Comparison of ENCODE assay signal across 32 mouse cellular contexts in the genomic region with DNA sequence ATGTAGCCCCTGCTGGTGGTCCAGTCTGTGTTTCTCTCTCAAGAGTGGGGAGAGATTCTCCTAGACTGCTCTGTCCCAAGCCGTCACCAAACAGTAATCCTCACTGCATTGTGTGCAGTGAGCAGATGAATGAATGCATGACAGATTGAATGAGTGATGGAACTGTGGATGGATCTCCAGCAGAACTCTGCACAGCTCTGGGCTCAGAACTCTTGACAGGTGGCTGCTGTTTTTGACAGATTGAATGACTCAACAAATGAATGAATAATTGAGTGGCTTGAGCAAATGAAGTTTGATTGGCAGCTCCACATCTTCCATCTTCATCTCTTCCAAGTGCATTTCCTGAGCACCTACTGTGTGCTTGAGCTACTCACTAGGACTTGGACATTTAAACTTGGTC. TPM values are rescaled to one million over a fixed set of nuclear protein-coding genes. Genes with fewer than 3 reads are reported as not detected.
"Had no signal": no experiment of that assay in that cellular context is flagged by ENCODE, and none has a peak within 500 bp of the region (broad histone marks: within the 10 kb centered on the region; RNA-seq: fewer than 3 reads in every experiment).

No protein-coding gene starts in this region.

- H3K4me3 ChIP-seq: left cerebral cortex, adult 2 months; limb, embryonic 10.5 days; limb, embryonic 12.5 days; limb, embryonic 13.5 days; limb, embryonic 15.5 days; liver, embryonic 12.5 days; liver, embryonic 13.5 days; liver, embryonic 15.5 days; lung, embryonic 15.5 days; megakaryocyte, embryonic 14.5 days; midbrain, embryonic 10.5 days; myocyte; neural tube, embryonic 12.5 days; neural tube, embryonic 13.5 days had no signal

- DNase-seq: left cerebral cortex, postnatal 4 days; liver; liver, embryonic 13.5 days; liver, postnatal 0 days; lung, adult 18-20 months; lung, adult 2 months; lung, embryonic 14.5 days; lung, postnatal 10 days; lung, postnatal 14 days; lung, postnatal 36 days; lung, postnatal 4 days; midbrain, embryonic 14.5 days had no signal

- H3K36me3 ChIP-seq: limb, embryonic 10.5 days; liver, embryonic 12.5 days; liver, embryonic 13.5 days; liver, embryonic 15.5 days; lung, embryonic 15.5 days had no signal

- H3K27ac ChIP-seq: left cerebral cortex, adult 2 months; limb, embryonic 10.5 days; limb, embryonic 12.5 days; limb, embryonic 13.5 days; limb, embryonic 15.5 days; liver, embryonic 12.5 days; liver, embryonic 13.5 days; liver, embryonic 14.5 days; liver, embryonic 15.5 days; lung, embryonic 15.5 days; macrophage; midbrain, embryonic 10.5 days; neural tube, embryonic 12.5 days; neural tube, embryonic 13.5 days had no signal

- H3K4me2 ChIP-seq: limb, embryonic 12.5 days; limb, embryonic 13.5 days; limb, embryonic 15.5 days; liver, embryonic 11.5 days; liver, embryonic 12.5 days; liver, embryonic 13.5 days; liver, embryonic 15.5 days; lung, embryonic 14.5 days; lung, embryonic 15.5 days; midbrain, embryonic 11.5 days; neural tube, embryonic 12.5 days; neural tube, embryonic 13.5 days had no signal

- ATAC-seq: liver, embryonic 12.5 days; liver, postnatal 0 days; lung, postnatal 0 days; midbrain, embryonic 16.5 days had no signal

- H3K4me1 ChIP-seq: limb, embryonic 12.5 days; limb, embryonic 13.5 days; limb, embryonic 15.5 days; liver, embryonic 12.5 days; liver, embryonic 13.5 days; liver, embryonic 15.5 days; lung, embryonic 15.5 days; megakaryocyte, embryonic 14.5 days; neural tube, embryonic 13.5 days had no signal

- H3K9me3 ChIP-seq: limb, embryonic 10.5 days; limb, embryonic 12.5 days; limb, embryonic 13.5 days; limb, embryonic 15.5 days; liver, embryonic 12.5 days; liver, embryonic 13.5 days; liver, embryonic 15.5 days; lung, embryonic 15.5 days; megakaryocyte, embryonic 14.5 days; midbrain, embryonic 10.5 days; neural tube, embryonic 12.5 days; neural tube, embryonic 13.5 days had no signal

- H3K9ac ChIP-seq: limb, embryonic 12.5 days; limb, embryonic 13.5 days; limb, embryonic 15.5 days; liver, embryonic 12.5 days; liver, embryonic 13.5 days; liver, embryonic 14.5 days; liver, embryonic 15.5 days; liver, postnatal 0 days; lung, embryonic 14.5 days; lung, embryonic 15.5 days; neural tube, embryonic 12.5 days; neural tube, embryonic 13.5 days had no signal

- H3K27me3 ChIP-seq: lung, embryonic 15.5 days; neural tube, embryonic 12.5 days had no signal

RNA-seq across cellular contexts. Expression of a gene that starts 12.2 kb away (rescaled TPM):
- total RNA-seq: liver, adult 2 months had no signal
- polyA plus RNA-seq: liver, postnatal 0 days; macrophage had no signal
